Mouse (Mus musculus) myocyte (in vitro differentiated cells): ENCODE results near the gene Chn2.

ENCODE experiments used
- MYOD1 ChIP-seq, 3 experiments: IDR thresholded peaks; one replicate each; pipeline ENCODE4 v1.6.1; 2011; ENCODE audit warnings: control low read depth in 2 of 3, low read depth in 2 of 3, mild to moderate bottlenecking in 2 of 3, moderate library complexity in 1 of 3; ENCODE audit not compliant: insufficient read length in 2 of 3, control insufficient read depth in 1 of 3
- POLR2A ChIP-seq: IDR thresholded peaks from one replicate; pipeline ENCODE4 v1.6.1; 2011; ENCODE audit warnings: low read depth, mild to moderate bottlenecking, control low read depth, moderate library complexity; ENCODE audit not compliant: insufficient read length
- TCF12 ChIP-seq: IDR thresholded peaks from one replicate; pipeline ENCODE4 v1.6.1; 2011; ENCODE audit warnings: mild to moderate bottlenecking, control low read depth; ENCODE audit not compliant: poor library complexity, insufficient read depth, severe bottlenecking
- USF1 ChIP-seq: IDR thresholded peaks from one replicate; pipeline ENCODE4 v1.6.1; 2011; ENCODE audit warnings: low read depth, mild to moderate bottlenecking, control low read depth, moderate library complexity

DNA sequence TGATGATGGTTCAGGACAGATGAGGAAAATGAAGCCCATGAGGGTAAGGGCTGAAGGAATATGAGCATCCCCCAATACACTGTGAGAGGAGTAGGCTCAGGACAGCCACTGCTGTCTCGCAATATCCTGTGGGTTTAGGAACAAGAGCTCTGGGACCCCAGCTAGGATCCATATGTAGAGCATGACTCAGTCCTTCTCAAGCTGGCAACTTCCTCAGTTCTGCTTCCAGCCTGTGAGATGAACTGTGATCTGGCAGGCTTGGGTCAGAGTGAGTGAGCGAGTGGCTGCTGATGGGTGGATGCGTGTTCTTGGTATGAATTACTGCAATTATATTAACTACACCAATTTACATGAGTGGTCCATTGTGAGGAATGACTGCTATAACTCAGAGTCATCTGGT is 121.3 kb downstream of the Chn2 start:
- no peak for TF ChIP-seq POLR2A
- no peak for TF ChIP-seq USF1
- no peak for TF ChIP-seq MYOD1 (IDR thresholded peaks at IDR 0.05; ENCODE audit: control insufficient read depth in 1 of 3, insufficient read length in 2 of 3, low read depth in 2 of 3)
- no peak for TF ChIP-seq TCF12
